Mouse (Mus musculus) CH12.LX (cell line): ENCODE results near the gene Atrnl1. TPM values are rescaled to one million over a fixed set of nuclear protein-coding genes. Genes with fewer than 3 reads are reported as not detected.

Source experiments
- DNase-seq: peaks from one replicate; pipeline ENCODE4 v3.0.0-alpha.2; 2013; ENCODE audit errors: extremely low read depth
- H3K27ac ChIP-seq: 2 replicates; pipeline ENCODE4 v1.5.1; 2012; ENCODE audit warnings: low read depth, mild to moderate bottlenecking, control low read depth, moderate library complexity; ENCODE audit not compliant: insufficient read depth
- H3K27me3 ChIP-seq: replicated peaks from 2 replicates; pipeline ENCODE3; 2012; ENCODE audit warnings: inconsistent platforms
- H3K36me3 ChIP-seq, 2 experiments: replicated peaks in 1 of 2; 2 replicates each; pipeline versions ENCODE3 to v1.6.1; 2012; ENCODE audit warnings: inconsistent platforms in 1 of 2, low read length in 1 of 2, mild to moderate bottlenecking in 1 of 2, mixed read lengths in 1 of 2, moderate library complexity in 1 of 2; ENCODE audit not compliant: control insufficient read depth in 1 of 2, insufficient read depth in 1 of 2
- H3K4me1 ChIP-seq, 2 experiments: 2 replicates each; pipeline ENCODE4 v1.6.1; 2012; ENCODE audit warnings: inconsistent platforms in 1 of 2, moderate library complexity in 1 of 2; ENCODE audit not compliant: insufficient read depth in 2 of 2, control insufficient read depth in 1 of 2
- H3K4me2 ChIP-seq: 2 replicates; pipeline ENCODE4 v1.6.1; 2012; ENCODE audit warnings: low read depth, mild to moderate bottlenecking, control low read depth; ENCODE audit not compliant: poor library complexity, insufficient read depth, severe bottlenecking
- H3K4me3 ChIP-seq, 3 experiments: fragments of 150-350 bp in 1 of 3; sonication (generic) in 1 of 3; replicated peaks in 1 of 3; 2 replicates each; pipeline versions ENCODE3 to v1.5.1; 2011 to 2012; ENCODE audit warnings: low read depth in 2 of 3, low read length in 2 of 3, mild to moderate bottlenecking in 2 of 3, moderate library complexity in 2 of 3, control low read depth in 1 of 3, improper control_type of control experiment in 1 of 3, inconsistent platforms in 1 of 3, mixed read lengths in 1 of 3; ENCODE audit not compliant: poor library complexity in 1 of 3
- H3K79me2 ChIP-seq: replicated peaks from 2 replicates; pipeline ENCODE4 v1.6.1; 2012; ENCODE audit warnings: mild to moderate bottlenecking, moderate library complexity; ENCODE audit not compliant: control insufficient read depth, poor library complexity, insufficient read depth, severe bottlenecking; ENCODE audit errors: extremely low read depth
- H3K9ac ChIP-seq: 2 replicates; pipeline ENCODE4 v1.6.1; 2012; ENCODE audit warnings: low read depth, mild to moderate bottlenecking, control low read depth, moderate library complexity; ENCODE audit not compliant: insufficient read depth
- H3K9me3 ChIP-seq: replicated peaks from 2 replicates; pipeline ENCODE3; 2012; ENCODE audit warnings: low read length, inconsistent platforms, mixed read lengths
- BHLHE40 ChIP-seq: IDR thresholded peaks from 2 replicates; pipeline ENCODE4 v1.6.1; 2011; ENCODE audit warnings: mild to moderate bottlenecking, low read depth, low read length, improper control_type of control experiment
- CHD1 ChIP-seq: IDR thresholded peaks from 2 replicates; pipeline ENCODE4 v1.6.1; 2012; ENCODE audit warnings: low read depth, low read length, improper control_type of control experiment, inconsistent platforms
- CHD2 ChIP-seq: IDR thresholded peaks from 2 replicates; pipeline ENCODE4 v1.6.1; 2011; ENCODE audit warnings: low read length, improper control_type of control experiment
- E2F4 ChIP-seq: IDR thresholded peaks from 2 replicates; pipeline ENCODE4 v1.6.1; 2011; ENCODE audit warnings: low read depth, low read length, improper control_type of control experiment; ENCODE audit not compliant: insufficient replicate concordance
- GABPA ChIP-seq: IDR thresholded peaks from 2 replicates; pipeline ENCODE4 v1.6.1; 2012; ENCODE audit warnings: low read depth, low read length, improper control_type of control experiment, inconsistent platforms; ENCODE audit not compliant: insufficient replicate concordance
- HCFC1 ChIP-seq: IDR thresholded peaks from 2 replicates; pipeline ENCODE4 v1.6.1; 2012; ENCODE audit warnings: low read depth, mild to moderate bottlenecking, inconsistent platforms, low read length, improper control_type of control experiment
- JUND ChIP-seq: conservative IDR thresholded peaks from 2 replicates; pipeline ENCODE4 v1.6.1; 2011; ENCODE audit warnings: low read depth, low read length, improper control_type of control experiment
- KAT2A ChIP-seq: IDR thresholded peaks from 2 replicates; pipeline ENCODE4 v1.6.1; 2012; ENCODE audit warnings: low read length, improper control_type of control experiment, inconsistent platforms; ENCODE audit not compliant: insufficient replicate concordance
- MAX ChIP-seq: IDR thresholded peaks from 2 replicates; pipeline ENCODE4 v1.6.1; 2011; ENCODE audit warnings: low read length, improper control_type of control experiment
- MAZ ChIP-seq: IDR thresholded peaks from 2 replicates; pipeline ENCODE4 v1.6.1; 2012; ENCODE audit warnings: low read depth, mild to moderate bottlenecking, inconsistent platforms, low read length, improper control_type of control experiment, moderate library complexity
- MEF2A ChIP-seq: IDR thresholded peaks from 2 replicates; pipeline ENCODE4 v1.6.1; 2014; ENCODE audit warnings: low read depth, mild to moderate bottlenecking, inconsistent platforms, low read length, improper control_type of control experiment, borderline replicate concordance
- NRF1 ChIP-seq: IDR thresholded peaks from 2 replicates; pipeline ENCODE4 v1.6.1; 2014; ENCODE audit warnings: low read depth, mild to moderate bottlenecking, inconsistent platforms, low read length, improper control_type of control experiment, moderate library complexity
- PAX5 ChIP-seq: IDR thresholded peaks from 2 replicates; pipeline ENCODE4 v1.6.1; 2012; ENCODE audit warnings: low read length, inconsistent platforms, mixed read lengths
- POLR2A ChIP-seq: IDR thresholded peaks from 2 replicates; pipeline ENCODE4 v1.6.1; 2011; ENCODE audit warnings: low read depth, mild to moderate bottlenecking, improper control_type of control experiment, low read length
- RAD21 ChIP-seq: IDR thresholded peaks from 2 replicates; pipeline ENCODE4 v1.6.1; 2011; ENCODE audit warnings: low read depth, mild to moderate bottlenecking, low read length, improper control_type of control experiment, moderate library complexity
- RCOR1 ChIP-seq: conservative IDR thresholded peaks from 2 replicates; pipeline ENCODE4 v1.6.1; 2012; ENCODE audit warnings: low read depth, mild to moderate bottlenecking, inconsistent platforms, low read length, improper control_type of control experiment
- SIN3A ChIP-seq: IDR thresholded peaks from 2 replicates; pipeline ENCODE4 v1.6.1; 2012; ENCODE audit warnings: low read length, improper control_type of control experiment, inconsistent platforms
- TBP ChIP-seq: conservative IDR thresholded peaks from 2 replicates; pipeline ENCODE4 v1.6.1; 2011; ENCODE audit warnings: low read depth, low read length, improper control_type of control experiment
- USF2 ChIP-seq: conservative IDR thresholded peaks from 2 replicates; pipeline ENCODE4 v1.6.1; 2011; ENCODE audit warnings: low read depth, low read length, improper control_type of control experiment
- ZMIZ1 ChIP-seq: IDR thresholded peaks from 2 replicates; pipeline ENCODE4 v1.6.1; 2012; ENCODE audit warnings: low read depth, mild to moderate bottlenecking, inconsistent platforms, low read length, improper control_type of control experiment
- dilution Hi-C: fragments of 300-500 bp; cut with MboI; formaldehyde crosslinking; loops from 2 replicates; pipeline ENCODE4 v1.14.3; 2020; ENCODE audit warnings: low sequenced_read_pairs; ENCODE audit not compliant: extremely low pct_unique_long_range_greater_than_20kb, extremely low pct_ligation_motif_present
- in situ Hi-C: fragments of 300-500 bp; cut with MboI; formaldehyde crosslinking; loops from 3 replicates; pipeline ENCODE4 v1.14.3; 2019; ENCODE audit warnings: low sequenced_read_pairs, low pct_ligation_motif_present, low pct_unique_long_range_greater_than_20kb, mixed read lengths
- polyA plus RNA-seq: library from polyadenylated mRNA; unstranded; fragments of >175 nt; gene quantifications from 2 replicates; pipeline ENCODE4 v1.2.1, GENCODE M21; 2012; ENCODE audit warnings: low read depth; ENCODE audit not compliant: insufficient read length
- total RNA-seq, 2 experiments: library from RNA; depleted of rRNA; stranded (reverse); fragments of 300-350 nt in 1 of 2; fragments of >200 nt in 1 of 2; gene quantifications; 2 replicates each; pipeline ENCODE4 v1.2.3; 2012 to 2014

The Atrnl1 gene
- total and polyA plus RNA-seq, 3 experiments, result 1.9 TPM

GRCm38 (mm10) chr19:58180773-58181172 lies 569.9 kb downstream of the Atrnl1 start:
- Histone ChIP-seq H3K36me3 (no peaks in the 10 kb centered on the region), H3K9me3 (no peaks in the 10 kb centered on the region), H3K27ac (no peak overlapping the region), H3K9ac (no peak overlapping the region), H3K4me1 (peaks cover 0 to 31% of the 10 kb centered on the region in 2 experiments; a peak in 3 of 4 replicates), H3K4me3 (no peak overlapping the region), H3K27me3 (no peaks in the 10 kb centered on the region), H3K4me2 (no peak overlapping the region), H3K79me2 (no peaks in the 10 kb centered on the region)
- in situ Hi-C loops, result no loop called here
- TF ChIP-seq JUND, result no peak
- no peak for TF ChIP-seq RAD21
- no peak for TF ChIP-seq BHLHE40
- TF ChIP-seq PAX5, result no peak
- TF ChIP-seq E2F4, result no peak
- TF ChIP-seq GABPA, result no peak
- no peak for TF ChIP-seq SIN3A
- TF ChIP-seq ZMIZ1, result no peak
- no peak for TF ChIP-seq USF2
- TF ChIP-seq CHD1, result no peak
- no peak for TF ChIP-seq TBP
- TF ChIP-seq MAX, result no peak
- no peak for TF ChIP-seq KAT2A
- no peak for TF ChIP-seq MAZ
- TF ChIP-seq POLR2A, result no peak
- TF ChIP-seq CHD2, result no peak
- no peak for TF ChIP-seq NRF1
- TF ChIP-seq RCOR1, result no peak
- no peak for TF ChIP-seq MEF2A
- no peak for TF ChIP-seq HCFC1
- dilution Hi-C loops, result no loop called here
- DNase-seq, result no peak

Other genes with a start within 250 kb of the Atrnl1 start
- 35.0 and 36.4 TPM in 2 replicates for gene Trub1, start 158.1 kb upstream of the Atrnl1 start, total RNA-seq (2012; rRNA removed)
- 40.0 and 41.4 TPM in 2 replicates for gene Trub1, start 158.1 kb upstream of the Atrnl1 start, total RNA-seq (2014; rRNA removed)
- gene Trub1, start 158.1 kb upstream of the Atrnl1 start, polyA plus RNA-seq, result 36.2 and 47.1 TPM in 2 replicates